Mouse (Mus musculus) embryo, embryonic 11 days (tissue): ENCODE results near the gene Mapk9.

Source experiments
- DNase-seq: peaks from one replicate; pipeline ENCODE4 v3.0.0-alpha.2; 2015

Gene Mapk9

GRCm38 (mm10) chr11:49841886-49842285, 4.7 kb upstream of the Mapk9 start:
- DNase-seq, result no peak

DNA sequence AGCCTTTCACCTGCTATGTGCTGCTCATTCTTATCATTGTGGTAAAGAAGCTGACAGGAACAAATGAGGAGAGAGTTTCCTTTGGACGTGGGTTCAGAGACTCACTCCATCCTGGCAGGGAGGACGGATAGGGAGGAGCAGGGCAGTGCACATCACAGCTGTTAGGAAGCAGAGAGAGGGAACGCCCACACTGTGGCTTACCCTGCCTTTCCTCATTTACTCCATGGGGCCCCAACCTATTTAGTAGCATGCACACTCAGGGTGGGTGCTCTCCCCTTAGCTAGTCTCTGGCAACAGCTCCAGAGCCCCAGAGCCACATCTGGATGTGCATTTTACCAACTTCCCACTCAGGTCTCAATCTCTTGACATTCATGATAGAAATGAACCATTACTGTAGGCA, 3.8 kb upstream of the Mapk9 start:
- DNase-seq, result no peak

DNA sequence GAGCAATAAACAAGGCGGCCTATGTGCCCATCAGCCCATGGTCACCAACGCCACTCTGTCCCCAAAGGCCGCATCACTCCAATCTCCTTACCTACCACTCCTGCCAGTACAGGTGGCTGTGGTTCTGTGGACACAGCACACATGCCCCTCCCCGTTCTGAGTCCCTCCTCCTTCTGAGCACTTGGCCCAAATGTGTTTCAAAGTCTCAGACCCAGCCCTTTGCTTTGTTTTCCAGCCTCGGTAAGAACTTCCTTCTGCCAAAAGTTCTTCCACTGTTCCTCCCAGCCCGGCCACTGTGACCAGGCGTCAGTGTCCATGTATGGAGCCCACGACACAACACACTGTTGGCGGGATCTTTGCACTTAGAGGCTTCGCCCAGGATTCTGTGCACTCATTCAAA, 2.2 kb upstream of the Mapk9 start:
- no peak for DNase-seq

DNA sequence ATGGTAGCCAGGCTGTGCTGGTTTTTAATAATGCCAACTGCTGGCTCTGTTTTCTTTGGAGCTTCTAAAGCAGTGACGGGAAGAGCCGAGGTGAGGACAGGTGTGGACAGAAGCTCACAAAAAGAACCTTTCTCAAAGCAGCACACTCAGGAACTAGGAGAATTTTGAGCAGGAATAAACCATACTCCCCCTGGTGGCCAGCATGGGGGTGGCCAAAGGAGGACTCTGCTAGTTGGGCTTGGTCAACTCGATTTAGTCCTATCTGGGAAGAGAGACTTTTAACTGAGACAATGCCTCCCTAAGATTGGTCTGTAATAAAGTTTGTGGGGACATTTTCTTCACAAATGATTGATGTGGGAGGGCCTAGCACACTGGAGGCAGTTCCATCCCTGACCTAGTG, 1.6 kb upstream of the Mapk9 start:
- DNase-seq, result peak; percentile 62

- no peak for DNase-seq
Measured at GRCm38 (mm10) chr11:49845958-49846357, 593 bp upstream of the Mapk9 start.

DNA sequence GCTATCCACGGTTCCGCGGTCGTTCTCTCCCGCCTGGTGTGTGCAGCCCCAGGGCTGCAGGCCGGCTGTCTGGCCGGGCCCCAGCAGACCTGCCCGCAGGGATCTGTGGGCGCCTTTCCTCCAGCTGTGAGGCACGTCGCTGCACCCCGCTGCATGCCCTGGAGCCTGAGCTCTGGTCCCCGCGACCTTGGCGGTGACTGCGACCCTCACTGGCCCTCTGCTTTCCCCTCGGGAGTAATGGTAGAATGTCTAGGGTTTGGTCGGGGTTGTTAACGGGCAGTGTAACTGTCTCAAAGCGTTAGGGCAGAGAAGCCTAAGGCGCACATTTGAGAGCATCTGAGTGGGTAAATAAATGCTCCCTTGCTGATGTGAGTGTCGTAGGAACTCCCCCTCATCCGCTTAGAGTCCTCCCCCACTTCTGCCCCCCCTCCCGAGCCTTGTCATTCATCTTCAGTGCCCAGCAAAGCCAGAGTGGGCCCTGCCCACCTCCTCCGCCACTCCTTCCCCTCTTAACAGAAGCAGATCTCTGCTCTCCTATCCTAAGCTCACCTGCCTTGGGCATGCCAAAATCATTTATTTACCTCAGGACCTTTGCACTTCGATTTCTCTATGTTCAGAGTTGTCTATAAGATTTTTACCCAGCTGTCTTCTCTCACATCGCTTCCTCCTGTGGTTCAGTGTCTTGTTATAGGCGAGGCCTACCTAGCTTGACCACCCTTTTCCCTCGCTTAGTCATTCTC, 690 bp downstream of the Mapk9 start:
- DNase-seq, result peak; percentile 54

DNA sequence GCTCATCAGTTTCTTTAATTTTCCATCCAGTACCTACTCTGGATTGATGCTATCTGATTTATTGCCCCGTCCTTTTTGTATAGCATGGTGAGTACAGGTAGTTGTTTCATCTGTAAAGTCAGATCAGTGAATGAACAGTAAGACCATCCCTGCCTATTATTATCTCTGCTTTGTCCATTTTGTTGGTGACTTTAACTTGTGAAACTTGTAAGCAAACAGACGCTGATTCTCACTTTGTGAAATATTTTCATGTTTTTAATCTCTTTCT, 1.2 kb downstream of the Mapk9 start:
- no peak for DNase-seq

- DNase-seq, result no peak
Measured at GRCm38 (mm10) chr11:49848080-49848815, 1.7 kb downstream of the Mapk9 start.

DNA sequence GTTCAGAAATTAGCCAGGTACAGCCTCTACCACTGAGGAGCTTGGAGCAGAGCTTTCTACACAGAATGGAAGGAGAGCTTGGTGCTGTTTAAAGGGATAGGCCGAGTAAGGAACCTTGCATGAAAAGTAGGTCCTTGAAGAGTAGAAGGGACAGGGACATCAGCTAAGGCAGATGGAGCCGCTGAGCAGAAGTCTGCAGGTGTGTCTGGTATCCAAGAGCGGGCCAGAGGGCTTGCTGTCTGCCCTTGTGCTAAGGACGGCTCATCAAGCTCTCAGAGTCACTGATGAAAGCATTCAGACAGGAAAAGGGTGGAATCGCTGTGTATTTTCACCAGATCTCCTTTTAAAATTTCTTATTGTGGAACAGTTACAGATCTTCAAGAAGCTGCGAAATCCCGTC, 3.8 kb downstream of the Mapk9 start:
- no peak for DNase-seq

DNA sequence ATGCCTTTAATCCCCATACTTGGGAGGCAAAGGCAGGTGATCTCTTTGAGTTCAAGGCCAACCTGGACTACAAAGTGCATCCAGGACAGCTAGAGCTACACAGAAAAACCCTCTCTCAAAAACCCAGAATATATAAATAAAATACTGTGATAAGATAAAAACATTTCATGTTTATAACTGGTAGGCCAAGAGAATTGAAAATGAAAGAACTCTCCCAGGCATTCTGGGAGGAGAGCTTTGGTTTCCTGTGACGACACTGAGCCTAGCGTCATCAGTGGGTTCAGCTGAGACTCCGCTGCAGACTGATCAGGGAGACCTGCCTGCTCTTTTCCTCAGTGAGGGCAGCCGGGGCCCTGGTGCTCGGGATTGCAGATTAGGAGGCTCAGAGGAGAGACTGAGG, 8.6 kb downstream of the Mapk9 start:
- DNase-seq, result no peak

GRCm38 (mm10) chr11:49861139-49861538, 14.6 kb downstream of the Mapk9 start:
- no peak for DNase-seq

DNA sequence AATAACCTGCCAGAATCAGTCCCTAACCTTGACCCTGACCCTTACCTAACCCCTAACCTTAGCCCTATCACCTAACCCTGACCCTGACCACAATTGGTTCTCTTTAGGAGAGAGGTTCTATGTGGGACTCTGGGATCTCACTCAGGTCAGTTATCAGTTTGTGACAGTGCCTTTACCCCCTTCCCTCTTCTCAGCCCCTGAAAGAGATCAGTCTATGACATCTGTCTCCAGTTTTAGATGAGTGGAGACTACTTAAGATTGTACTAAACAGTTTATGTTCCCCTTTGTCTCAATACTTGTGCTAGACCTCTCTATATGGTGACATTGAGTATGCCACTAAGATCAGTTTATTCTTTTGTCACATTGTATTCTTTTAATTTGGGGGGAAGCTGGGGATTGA, 17.4 kb downstream of the Mapk9 start:
- no peak for DNase-seq

- no peak for DNase-seq
Measured at GRCm38 (mm10) chr11:49867320-49867719, 20.8 kb downstream of the Mapk9 start.

DNA sequence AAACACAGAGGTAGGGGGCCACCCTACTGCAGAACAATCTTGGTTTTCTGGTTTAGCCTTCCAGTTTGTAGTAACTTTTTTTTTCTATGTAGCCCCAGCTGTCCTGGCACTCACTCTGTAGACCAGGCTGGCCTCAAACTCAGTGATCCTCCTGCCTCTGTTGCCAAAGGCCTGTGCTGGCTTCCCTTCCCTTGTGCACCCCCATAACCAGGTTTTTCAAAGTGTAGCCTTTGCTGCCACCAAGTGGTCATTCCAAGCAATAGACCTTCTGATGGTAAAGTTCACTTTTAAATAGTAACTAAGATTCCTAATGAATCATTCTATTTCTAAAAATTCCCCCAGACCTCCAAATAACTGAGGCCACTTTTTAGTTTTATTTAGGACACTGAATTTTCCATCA, 23.2 kb downstream of the Mapk9 start:
- DNase-seq, result peak; percentile 70

GRCm38 (mm10) chr11:49871914-49872313, 25.4 kb downstream of the Mapk9 start:
- DNase-seq, result peak; percentile 69

DNA sequence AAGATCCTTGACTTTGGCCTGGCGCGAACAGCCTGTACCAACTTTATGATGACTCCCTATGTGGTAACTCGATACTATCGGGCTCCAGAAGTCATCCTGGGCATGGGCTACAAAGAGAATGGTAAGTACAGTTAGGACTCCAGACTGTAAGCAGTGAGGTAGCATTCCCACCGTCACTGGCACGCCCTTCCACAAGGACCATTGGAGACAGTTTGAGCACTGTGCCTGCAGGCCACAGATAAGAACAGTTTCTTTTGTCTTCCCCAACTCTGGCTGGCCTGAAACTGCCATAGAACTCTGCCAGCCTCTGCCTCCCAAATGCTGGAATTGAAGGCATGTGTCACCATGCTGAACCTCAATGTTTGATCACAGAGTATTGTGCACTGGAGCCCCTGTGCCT, 26.2 kb downstream of the Mapk9 start:
- DNase-seq, result no peak

DNA sequence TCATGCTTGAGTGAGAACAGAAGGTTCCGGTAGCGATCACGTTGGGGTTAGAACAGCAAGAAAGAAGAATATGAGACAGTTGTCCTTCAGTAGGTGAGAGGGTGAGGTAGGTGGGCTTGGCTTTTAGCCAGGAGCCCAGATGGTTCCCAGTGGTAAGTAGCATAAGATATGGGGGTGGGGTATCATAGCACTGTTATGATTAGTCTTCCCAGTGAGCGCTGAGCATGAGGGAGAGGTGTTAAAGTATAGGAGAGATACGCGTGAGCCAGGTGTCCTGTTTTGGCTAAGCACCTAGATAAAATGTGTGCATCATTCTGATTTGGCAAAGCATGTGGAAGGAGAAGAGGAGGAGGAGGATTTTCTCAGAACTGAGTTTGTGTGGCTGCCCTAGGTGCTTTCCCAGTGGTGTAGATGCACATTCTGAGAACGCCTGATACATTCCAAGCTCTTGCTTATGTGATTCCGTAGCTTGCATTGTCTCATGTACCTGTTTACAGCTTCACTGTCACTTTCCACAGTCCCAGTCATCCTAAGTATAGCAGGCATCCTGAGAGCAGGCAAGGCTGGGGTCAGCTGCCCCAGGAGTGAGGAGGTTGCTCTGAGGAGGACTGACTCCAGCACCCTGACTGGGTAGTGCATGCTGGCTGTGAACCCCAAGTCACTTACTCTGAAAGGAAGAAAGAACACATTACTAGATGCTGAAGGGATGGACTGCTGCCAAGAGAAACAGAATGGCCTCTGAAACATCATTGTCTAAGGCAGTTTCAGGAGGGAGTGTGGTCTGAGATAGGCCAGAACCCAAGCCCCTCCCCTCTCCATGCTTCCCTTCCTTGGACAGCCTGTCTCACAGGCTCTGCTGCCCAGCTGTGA, 30.6 kb downstream of the Mapk9 start:
- DNase-seq, result peak; percentile 10

GRCm38 (mm10) chr11:49879950-49880642, 33.5 kb downstream of the Mapk9 start:
- no peak for DNase-seq

DNA sequence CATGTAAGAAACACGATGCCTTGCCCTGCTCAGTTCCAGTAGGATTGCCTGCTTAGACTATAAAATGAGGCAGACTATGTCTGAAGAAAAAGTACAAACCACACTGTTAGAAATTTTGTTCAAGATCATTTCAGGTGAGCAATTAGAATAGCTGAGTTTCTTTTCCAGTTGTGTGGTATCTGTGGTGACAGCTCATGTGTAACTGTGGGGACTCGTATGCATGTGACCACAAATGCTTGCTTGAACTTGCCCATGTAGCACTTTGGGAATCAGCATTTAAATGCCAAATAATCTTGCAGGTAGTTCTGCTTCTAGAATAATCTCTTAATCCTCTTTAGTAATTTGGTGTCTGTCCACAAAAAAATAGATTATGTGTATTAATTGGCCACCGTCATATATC, 36.8 kb downstream of the Mapk9 start:
- DNase-seq, result no peak

GRCm38 (mm10) chr11:49888469-49888868, 41.9 kb downstream of the Mapk9 start:
- DNase-seq, result no peak

GRCm38 (mm10) chr11:49891993-49892392, 45.4 kb downstream of the Mapk9 start:
- no peak for DNase-seq

- no peak for DNase-seq
Measured at GRCm38 (mm10) chr11:49893806-49894205, 47.3 kb downstream of the Mapk9 start.

GRCm38 (mm10) chr11:49895966-49896590, 49.5 kb downstream of the Mapk9 start:
- DNase-seq, result no peak
